Mouse (Mus musculus): ENCODE data around the gene Meis2. TPM values are rescaled to one million over a fixed set of nuclear protein-coding genes. Genes with fewer than 3 reads are reported as not detected.

Meis2 gene
- polyA plus RNA-seq, 2 experiments = 17.9 to 26.2 TPM

GRCm38 (mm10) chr2:116049710-116050109 is 15.9 kb downstream of the Meis2 start:
- DNase-seq (ENCODE audit: low spot score) = no peak
- 0 out of 2 replicates have a peak, but pooled peaks cover 4% of the 10 kb centered on the region for H3K27me3 ChIP-seq (ENCODE audit: control insufficient read depth, insufficient read depth, low read length)
- H3K27ac ChIP-seq (replicated peaks; ENCODE audit: low read depth, low read length) = no peak overlapping the region
- 67% methylated on average over 9 of the region's 9 CpGs for WGBS
- no peak overlapping the region for H3K4me2 ChIP-seq (replicated peaks; ENCODE audit: low read depth, low read length, severe bottlenecking)
- H3K9me3 ChIP-seq (ENCODE audit: control insufficient read depth, low read length) = no peaks in the 10 kb centered on the region
- no peak overlapping the region for H3K4me3 ChIP-seq (replicated peaks; ENCODE audit: low read length)
- ATAC-seq (ENCODE audit: low FRiP score, low read depth) = no peak
- no peak for TF ChIP-seq POLR2A (IDR thresholded peaks at IDR 0.05; ENCODE audit: borderline replicate concordance, extremely low read depth, insufficient read depth, insufficient read length)
- H3K4me1 ChIP-seq (ENCODE audit: control insufficient read depth, insufficient read depth, low read length) = no peaks in the 10 kb centered on the region
- no peak overlapping the region for H3K9ac ChIP-seq (ENCODE audit: low read depth, low read length, severe bottlenecking)
- no peaks in the 10 kb centered on the region for H3K36me3 ChIP-seq (ENCODE audit: control insufficient read depth, insufficient read depth, low read length)

- H3K9ac ChIP-seq (ENCODE audit: low read depth, low read length, severe bottlenecking) = no peak overlapping the region
- H3K27me3 ChIP-seq (ENCODE audit: control insufficient read depth, insufficient read depth, low read length) = peaks cover 11% of the 10 kb centered on the region; the same call in 1 of the 2 replicates
- no peak overlapping the region for H3K4me3 ChIP-seq (replicated peaks; ENCODE audit: low read length)
- 65% methylated on average over 8 of the region's 8 CpGs for WGBS
- no peaks in the 10 kb centered on the region for H3K36me3 ChIP-seq (ENCODE audit: control insufficient read depth, insufficient read depth, low read length)
- no peak for ATAC-seq (ENCODE audit: low FRiP score, low read depth)
- H3K4me2 ChIP-seq (replicated peaks; ENCODE audit: low read depth, low read length, severe bottlenecking) = no peak overlapping the region
- H3K4me1 ChIP-seq (ENCODE audit: control insufficient read depth, insufficient read depth, low read length) = no peaks in the 10 kb centered on the region
- H3K27ac ChIP-seq (replicated peaks; ENCODE audit: low read depth, low read length) = no peak overlapping the region
- H3K9me3 ChIP-seq (ENCODE audit: control insufficient read depth, low read length) = no peaks in the 10 kb centered on the region
- TF ChIP-seq POLR2A (IDR thresholded peaks at IDR 0.05; ENCODE audit: borderline replicate concordance, extremely low read depth, insufficient read depth, insufficient read length) = no peak
- no peak for DNase-seq (ENCODE audit: low spot score)
Observed at GRCm38 (mm10) chr2:116047365-116047764, 18.3 kb downstream of the Meis2 start.

GRCm38 (mm10) chr2:116045048-116045447 is 20.6 kb downstream of the Meis2 start:
- no peak for TF ChIP-seq POLR2A (IDR thresholded peaks at IDR 0.05; ENCODE audit: borderline replicate concordance, extremely low read depth, insufficient read depth, insufficient read length)
- ATAC-seq (ENCODE audit: low FRiP score, low read depth) (no peak), DNase-seq (ENCODE audit: low spot score) (no peak)
- WGBS = 61% methylated on average over 7 of the region's 7 CpGs
- no peaks in the 10 kb centered on the region for H3K9me3 ChIP-seq (ENCODE audit: control insufficient read depth, low read length)
- H3K27me3 ChIP-seq (ENCODE audit: control insufficient read depth, insufficient read depth, low read length) = peaks cover 11% of the 10 kb centered on the region; the same call in 1 of the 2 replicates
- H3K36me3 ChIP-seq (ENCODE audit: control insufficient read depth, insufficient read depth, low read length) = no peaks in the 10 kb centered on the region
- no peak overlapping the region for H3K4me3 ChIP-seq (replicated peaks; ENCODE audit: low read length)
- H3K9ac ChIP-seq (ENCODE audit: low read depth, low read length, severe bottlenecking) = no peak overlapping the region
- H3K27ac ChIP-seq (replicated peaks; ENCODE audit: low read depth, low read length) = no peak overlapping the region
- H3K4me2 ChIP-seq (replicated peaks; ENCODE audit: low read depth, low read length, severe bottlenecking) = no peak overlapping the region
- no peaks in the 10 kb centered on the region for H3K4me1 ChIP-seq (ENCODE audit: control insufficient read depth, insufficient read depth, low read length)

DNA sequence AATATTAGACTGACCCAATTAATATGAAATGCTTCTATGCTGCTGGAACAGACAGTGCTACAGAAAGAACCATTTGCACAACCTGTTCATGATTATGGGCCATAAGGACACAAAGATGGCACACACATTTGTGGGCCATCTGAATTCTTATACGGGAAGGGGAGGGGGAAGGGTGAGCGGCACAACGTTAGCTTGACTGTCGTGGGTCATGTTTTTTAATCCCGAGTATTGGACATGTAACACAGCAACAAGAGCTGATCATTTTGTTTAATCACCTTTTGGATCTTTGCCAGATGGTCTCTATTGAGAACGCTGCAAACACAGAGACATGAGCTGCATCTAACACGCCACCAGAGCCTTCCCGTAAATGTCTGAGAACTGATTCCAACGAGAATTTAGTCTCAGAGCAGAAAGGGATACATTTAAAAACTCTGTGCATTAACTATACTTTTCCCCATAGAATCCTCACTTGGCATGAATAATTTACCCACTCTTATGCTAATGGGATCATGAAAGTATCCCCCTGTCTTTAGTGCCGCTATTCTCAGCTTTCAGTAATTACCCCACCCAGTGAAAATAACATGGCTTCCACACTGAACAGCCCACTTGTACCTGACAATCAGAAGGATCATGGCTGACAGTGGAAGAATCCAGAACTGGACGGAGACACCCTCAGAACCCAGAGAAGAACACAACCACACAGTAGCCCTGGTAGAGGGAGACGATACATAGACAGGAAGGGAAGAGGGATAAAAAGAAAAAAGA is 22.5 kb downstream of the Meis2 start:
- H3K9me3 ChIP-seq (ENCODE audit: control insufficient read depth, low read length) = no peaks in the 10 kb centered on the region
- no peaks in the 10 kb centered on the region for H3K36me3 ChIP-seq (ENCODE audit: control insufficient read depth, insufficient read depth, low read length)
- H3K27me3 ChIP-seq (ENCODE audit: control insufficient read depth, insufficient read depth, low read length) = peaks cover 7% of the 10 kb centered on the region; the same call in 1 of the 2 replicates
- no peak for DNase-seq (ENCODE audit: low spot score)
- no peak overlapping the region for H3K4me3 ChIP-seq (replicated peaks; ENCODE audit: low read length)
- H3K4me1 ChIP-seq (ENCODE audit: control insufficient read depth, insufficient read depth, low read length) = no peaks in the 10 kb centered on the region
- WGBS = 58% methylated on average over 12 of the region's 12 CpGs
- no peak overlapping the region for H3K27ac ChIP-seq (replicated peaks; ENCODE audit: low read depth, low read length)
- no peak for TF ChIP-seq POLR2A (IDR thresholded peaks at IDR 0.05; ENCODE audit: borderline replicate concordance, extremely low read depth, insufficient read depth, insufficient read length)
- H3K4me2 ChIP-seq (replicated peaks; ENCODE audit: low read depth, low read length, severe bottlenecking) = no peak overlapping the region
- no peak overlapping the region for H3K9ac ChIP-seq (ENCODE audit: low read depth, low read length, severe bottlenecking)
- no peak for ATAC-seq (ENCODE audit: low FRiP score, low read depth)

GRCm38 (mm10) chr2:116042447-116042846 is 23.2 kb downstream of the Meis2 start:
- DNase-seq (ENCODE audit: low spot score) (no peak), ATAC-seq (ENCODE audit: low FRiP score, low read depth) (no peak)
- H3K4me2 ChIP-seq (replicated peaks; ENCODE audit: low read depth, low read length, severe bottlenecking) = no peak overlapping the region
- no peak overlapping the region for H3K9ac ChIP-seq (ENCODE audit: low read depth, low read length, severe bottlenecking)
- no peaks in the 10 kb centered on the region for H3K36me3 ChIP-seq (ENCODE audit: control insufficient read depth, insufficient read depth, low read length)
- H3K9me3 ChIP-seq (ENCODE audit: control insufficient read depth, low read length) = no peaks in the 10 kb centered on the region
- no peaks in the 10 kb centered on the region for H3K4me1 ChIP-seq (ENCODE audit: control insufficient read depth, insufficient read depth, low read length)
- H3K4me3 ChIP-seq (replicated peaks; ENCODE audit: low read length) = no peak overlapping the region
- no peak overlapping the region for H3K27ac ChIP-seq (replicated peaks; ENCODE audit: low read depth, low read length)
- peaks cover 7% of the 10 kb centered on the region; the same call in 1 of the 2 replicates for H3K27me3 ChIP-seq (ENCODE audit: control insufficient read depth, insufficient read depth, low read length)
- TF ChIP-seq POLR2A (IDR thresholded peaks at IDR 0.05; ENCODE audit: borderline replicate concordance, extremely low read depth, insufficient read depth, insufficient read length) = no peak
- WGBS = 54% methylated on average over 9 of the region's 9 CpGs
